Mouse (Mus musculus) heart, embryonic 13.5 days (tissue): ENCODE data around the gene Hlcs. TPM values are rescaled to one million over a fixed set of nuclear protein-coding genes. Genes with fewer than 3 reads are reported as not detected.

Experiments
- ATAC-seq: fragments of 200-750 bp; cut with Nextera tagmentation; 2 replicates; pipeline ENCODE4 v1.8.0; 2017; ENCODE audit warnings: moderate TSS enrichment; ENCODE audit not compliant: insufficient number of reproducible peaks, low FRiP score, low TSS enrichment; ENCODE audit errors: extremely low read depth
- H3K27ac ChIP-seq: fragments of 300-500 bp; sonication (generic); replicated peaks from 2 replicates; pipeline ENCODE4 v1.5.1; 2015; ENCODE audit warnings: moderate library complexity, mild to moderate bottlenecking, inconsistent platforms
- H3K27me3 ChIP-seq: fragments of 300-500 bp; sonication (generic); replicated peaks from 2 replicates; pipeline ENCODE4 v1.6.1; 2015; ENCODE audit warnings: mild to moderate bottlenecking, inconsistent platforms
- H3K36me3 ChIP-seq: fragments of 300-500 bp; sonication (generic); 2 replicates; pipeline ENCODE4 v1.6.1; 2015; ENCODE audit warnings: mild to moderate bottlenecking, inconsistent platforms
- H3K4me1 ChIP-seq: fragments of 300-500 bp; sonication (generic); 2 replicates; pipeline ENCODE4 v1.6.1; 2015; ENCODE audit warnings: inconsistent platforms
- H3K4me2 ChIP-seq: fragments of 300-500 bp; sonication (generic); 2 replicates; pipeline ENCODE4 v1.6.1; 2015; ENCODE audit warnings: inconsistent platforms, mild to moderate bottlenecking, moderate library complexity
- H3K4me3 ChIP-seq: fragments of 300-500 bp; sonication (generic); 2 replicates; pipeline ENCODE4 v1.5.1; 2015; ENCODE audit warnings: moderate library complexity, mild to moderate bottlenecking, inconsistent platforms
- H3K9ac ChIP-seq: fragments of 300-500 bp; sonication (generic); 2 replicates; pipeline ENCODE4 v1.6.1; 2015; ENCODE audit warnings: inconsistent platforms, mild to moderate bottlenecking, moderate library complexity
- H3K9me3 ChIP-seq: fragments of 300-500 bp; sonication (generic); 2 replicates; pipeline ENCODE4 v1.6.1; 2016; ENCODE audit warnings: inconsistent platforms
- WGBS: fragments of 180-500 bp; shearing (Covaris S2); methylation state at CpG from one replicate; pipeline ENCODE4 v1.1.7; 2015; ENCODE audit warnings: mixed read lengths; 5-methylcytosine and 5-hydroxymethylcytosine counted together
- polyA plus RNA-seq: library from polyadenylated mRNA; unstranded; fragments of >200 nt; fragmentation: Nextera tagmentation; extraction: Ambion mirVana; gene quantifications from 2 replicates; pipeline ENCODE4 v1.2.1, GENCODE M21; 2015

Hlcs gene
- polyA plus RNA-seq, 1 experiment from 2014 or later, result 7.6 TPM

DNA sequence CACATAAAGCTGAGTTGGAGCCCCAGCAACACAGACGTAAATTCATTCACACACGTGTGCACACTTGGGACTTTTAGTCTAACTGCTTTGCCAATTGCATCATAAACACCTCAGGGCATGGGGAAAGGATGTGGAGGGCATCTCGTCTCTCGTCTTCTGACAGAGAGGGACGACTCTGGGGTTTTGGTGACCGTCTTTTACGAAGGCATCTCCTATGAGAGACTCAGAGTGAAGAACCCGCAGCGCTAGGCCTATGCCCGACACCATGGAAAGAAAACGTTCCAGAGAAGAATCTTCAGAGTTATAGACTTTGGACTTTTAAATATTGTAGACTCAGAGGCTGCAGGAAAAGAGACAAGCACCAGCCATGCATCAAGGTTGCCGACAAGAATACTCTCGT is 61.6 kb downstream of the Hlcs start:
- Histone ChIP-seq H3K27ac (no peak overlapping the region), H3K4me2 (no peak overlapping the region), H3K4me3 (no peak overlapping the region), H3K9ac (no peak overlapping the region), H3K27me3 (no peaks in the 10 kb centered on the region), H3K9me3 (no peaks in the 10 kb centered on the region), H3K4me1 (peaks cover 20% of the 10 kb centered on the region), H3K36me3 (no peaks in the 10 kb centered on the region)
- ATAC-seq, result no peak
- WGBS, result 82% methylated on average over 13 of the region's 13 CpGs

DNA sequence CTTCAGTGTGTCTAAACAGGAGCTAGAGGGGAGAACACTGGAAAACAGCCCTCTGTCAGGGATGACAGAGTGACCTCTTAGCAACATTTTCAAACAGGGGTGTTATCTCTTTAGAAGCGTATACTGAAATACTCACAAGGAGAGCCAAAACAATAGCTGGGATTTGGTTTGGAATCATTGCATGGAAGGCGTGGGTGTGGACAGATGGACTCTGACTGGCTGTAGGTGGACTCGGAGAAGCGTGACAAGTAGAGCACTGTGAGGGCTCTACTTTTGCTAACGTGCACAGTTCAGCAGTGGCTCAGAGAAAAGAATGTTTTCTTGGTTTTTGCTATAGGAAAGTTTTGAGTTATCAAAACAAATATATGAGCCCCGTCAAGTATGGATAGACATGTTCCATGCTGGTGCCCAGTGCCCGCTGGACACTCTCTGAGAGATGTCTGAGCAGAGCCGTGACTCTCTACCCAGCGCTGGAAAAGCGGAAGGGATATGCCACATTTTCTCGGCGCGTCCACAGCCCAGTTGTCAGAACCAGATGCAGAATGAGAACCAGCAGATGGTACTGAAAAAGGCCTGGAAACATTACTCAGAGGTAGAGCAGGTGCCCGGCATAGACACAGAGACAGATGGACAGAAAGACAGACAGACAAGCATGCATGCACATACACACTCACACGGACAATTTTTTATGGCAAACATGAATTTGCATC is 62.6 kb downstream of the Hlcs start:
- no peak overlapping the region for H3K27ac ChIP-seq
- H3K4me1 ChIP-seq, result peaks cover 20% of the 10 kb centered on the region
- ATAC-seq, result no peak
- no peaks in the 10 kb centered on the region for H3K27me3 ChIP-seq
- no peak overlapping the region for H3K4me2 ChIP-seq
- H3K36me3 ChIP-seq, result no peaks in the 10 kb centered on the region
- 71% methylated on average over 15 of the region's 15 CpGs for WGBS
- H3K4me3 ChIP-seq, result no peak overlapping the region
- no peaks in the 10 kb centered on the region for H3K9me3 ChIP-seq
- 0 out of 2 replicates have a peak overlapping the region, but pooled peaks have one; percentile 17 for H3K9ac ChIP-seq

DNA sequence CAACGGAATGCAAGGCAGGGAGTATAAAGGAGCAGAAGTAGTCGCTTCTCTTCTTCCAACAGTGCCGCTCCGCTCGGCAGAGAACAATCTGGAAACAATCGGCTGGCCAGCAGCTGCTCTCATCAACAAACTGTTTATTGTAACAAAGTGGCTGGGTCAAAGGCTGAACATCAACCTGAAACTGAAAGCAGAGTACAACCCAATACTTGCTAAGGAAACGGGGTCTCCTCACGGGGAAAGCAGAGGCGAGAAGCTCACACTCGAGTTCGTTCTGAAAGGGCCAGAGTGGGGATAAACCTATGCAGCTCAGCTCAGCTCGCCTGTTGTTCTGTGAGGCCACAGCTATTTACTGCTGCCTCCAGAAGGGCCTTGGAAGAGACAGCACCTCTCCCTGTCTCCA is 63.2 kb downstream of the Hlcs start:
- no peaks in the 10 kb centered on the region for H3K27me3 ChIP-seq
- no peaks in the 10 kb centered on the region for H3K9me3 ChIP-seq
- H3K36me3 ChIP-seq, result no peaks in the 10 kb centered on the region
- H3K4me1 ChIP-seq, result peaks cover 20% of the 10 kb centered on the region
- 0 out of 2 replicates have a peak overlapping the region, but pooled peaks have one; percentile 17 for H3K9ac ChIP-seq
- H3K27ac ChIP-seq, result no peak overlapping the region
- ATAC-seq, result no peak
- H3K4me3 ChIP-seq, result no peak overlapping the region
- H3K4me2 ChIP-seq, result no peak overlapping the region
- 66% methylated on average over 12 of the region's 12 CpGs for WGBS

DNA sequence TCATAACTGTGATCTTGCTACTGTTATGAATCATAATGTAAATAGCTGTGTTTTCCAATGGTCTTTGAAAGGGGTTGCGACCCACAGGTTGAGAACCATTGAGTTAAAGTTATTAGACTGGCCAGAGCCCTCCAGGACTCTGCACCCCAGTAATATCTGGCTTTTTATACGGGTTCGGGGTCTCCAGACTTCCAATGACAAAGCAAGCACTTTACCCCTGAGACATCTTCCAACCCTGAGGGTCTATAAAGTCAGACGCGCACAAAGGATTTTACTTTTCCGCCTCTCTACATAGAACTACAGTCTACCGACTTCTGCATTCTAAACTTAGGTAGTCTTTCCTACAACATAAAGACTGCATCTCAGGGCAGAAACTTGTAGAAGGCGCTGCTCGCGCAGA is 63.7 kb downstream of the Hlcs start:
- no peaks in the 10 kb centered on the region for H3K27me3 ChIP-seq
- peaks cover 20% of the 10 kb centered on the region for H3K4me1 ChIP-seq
- H3K4me3 ChIP-seq, result no peak overlapping the region
- H3K27ac ChIP-seq, result no peak overlapping the region
- ATAC-seq, result no peak
- no peak overlapping the region for H3K4me2 ChIP-seq
- WGBS, result 88% methylated on average over 10 of the region's 10 CpGs
- no peaks in the 10 kb centered on the region for H3K36me3 ChIP-seq
- no peaks in the 10 kb centered on the region for H3K9me3 ChIP-seq
- no peak overlapping the region for H3K9ac ChIP-seq

DNA sequence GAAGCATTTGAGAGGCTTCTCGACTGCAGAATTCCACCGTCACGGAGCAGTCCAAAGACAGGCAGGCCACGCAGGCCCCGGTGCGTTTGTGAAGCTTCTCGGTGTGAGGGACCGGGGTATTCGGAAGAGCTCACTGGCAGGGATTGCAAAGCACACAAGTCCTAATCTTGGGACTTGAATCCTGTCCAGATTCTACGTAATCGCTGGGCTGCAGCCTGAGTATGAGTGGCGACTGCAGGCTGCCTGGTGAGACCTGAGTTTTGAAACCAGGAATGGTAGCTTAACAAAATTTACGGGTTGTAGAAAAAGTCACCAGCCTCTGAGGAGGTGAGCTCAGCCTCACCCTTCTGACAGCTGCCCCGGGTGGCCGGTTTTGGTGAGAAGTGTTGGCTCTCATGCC is 64.7 kb downstream of the Hlcs start:
- WGBS, result 65% methylated on average over 15 of the region's 15 CpGs
- Histone ChIP-seq H3K9me3 (no peaks in the 10 kb centered on the region), H3K4me2 (no peak overlapping the region), H3K27ac (no peak overlapping the region), H3K36me3 (no peaks in the 10 kb centered on the region), H3K27me3 (no peaks in the 10 kb centered on the region), H3K4me3 (no peak overlapping the region), H3K4me1 (peaks cover 27% of the 10 kb centered on the region), H3K9ac (peak overlapping the region; percentile 21; the same call in 1 of the 2 replicates)
- ATAC-seq, result no peak

DNA sequence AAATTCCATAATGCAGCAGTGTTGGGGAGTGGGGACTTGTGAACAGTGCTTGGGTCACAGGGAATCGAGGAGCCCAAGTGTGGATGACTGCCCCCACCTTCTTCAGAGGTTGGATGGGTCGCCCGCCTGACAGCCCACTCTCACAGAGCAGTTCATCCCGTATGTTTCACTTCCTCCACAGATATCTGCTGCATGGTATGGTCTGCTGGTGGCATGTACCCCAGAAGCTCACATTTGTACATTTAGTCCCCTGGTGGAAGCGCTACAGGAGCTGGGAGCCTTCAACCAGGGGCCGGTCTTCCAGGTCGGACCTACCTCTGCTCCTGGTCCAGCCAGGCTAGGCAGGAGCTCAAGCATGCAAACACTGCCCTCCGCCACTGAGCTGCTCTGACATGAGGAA is 66.4 kb downstream of the Hlcs start:
- no peak for ATAC-seq
- Histone ChIP-seq H3K36me3 (no peaks in the 10 kb centered on the region), H3K27me3 (no peaks in the 10 kb centered on the region), H3K4me1 (peaks cover 24% of the 10 kb centered on the region), H3K4me2 (no peak overlapping the region), H3K9ac (no peak overlapping the region), H3K9me3 (no peaks in the 10 kb centered on the region), H3K27ac (no peak overlapping the region), H3K4me3 (no peak overlapping the region)
- WGBS, result 85% methylated on average over 8 of the region's 8 CpGs

DNA sequence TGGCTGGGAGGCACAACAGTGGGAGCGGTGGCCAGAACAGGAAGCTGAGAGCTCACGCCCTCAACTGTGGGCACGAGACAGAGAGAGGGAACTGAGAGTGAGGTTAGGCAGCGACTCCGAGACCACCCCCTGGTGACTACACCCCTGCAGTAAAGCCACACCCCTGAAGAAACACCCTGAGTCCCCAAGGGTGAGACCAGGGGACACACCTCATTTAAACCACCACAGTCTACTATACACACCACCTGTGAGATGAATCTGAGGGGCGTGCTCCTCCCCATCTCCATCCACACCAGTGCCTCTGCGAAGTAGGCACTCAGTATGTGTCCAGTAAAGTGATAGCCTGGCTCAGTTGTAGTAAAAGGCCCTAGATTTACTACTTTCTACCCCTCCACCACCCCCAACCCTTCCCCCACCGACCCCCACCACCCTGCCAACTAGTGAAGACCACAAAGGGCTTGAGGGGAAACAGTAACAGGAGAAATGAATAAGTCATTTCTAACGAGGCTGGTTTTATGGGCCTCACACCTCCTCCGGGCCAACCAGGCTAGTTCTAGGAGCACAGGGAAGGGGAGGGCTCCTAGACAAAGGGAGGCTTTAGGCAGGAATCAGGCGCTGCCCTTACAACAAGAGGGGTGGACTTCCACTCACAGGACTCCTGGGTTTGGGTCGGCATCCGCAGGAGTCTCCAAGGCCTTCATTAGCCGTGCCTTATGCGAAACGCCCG is 67.2 kb downstream of the Hlcs start:
- no peak overlapping the region for H3K9ac ChIP-seq
- H3K27ac ChIP-seq, result no peak overlapping the region
- H3K27me3 ChIP-seq, result no peaks in the 10 kb centered on the region
- 77% methylated on average over 17 of the region's 17 CpGs for WGBS
- no peaks in the 10 kb centered on the region for H3K36me3 ChIP-seq
- H3K4me1 ChIP-seq, result peaks cover 24% of the 10 kb centered on the region
- no peak overlapping the region for H3K4me2 ChIP-seq
- H3K4me3 ChIP-seq, result no peak overlapping the region
- no peak for ATAC-seq
- H3K9me3 ChIP-seq, result no peaks in the 10 kb centered on the region

DNA sequence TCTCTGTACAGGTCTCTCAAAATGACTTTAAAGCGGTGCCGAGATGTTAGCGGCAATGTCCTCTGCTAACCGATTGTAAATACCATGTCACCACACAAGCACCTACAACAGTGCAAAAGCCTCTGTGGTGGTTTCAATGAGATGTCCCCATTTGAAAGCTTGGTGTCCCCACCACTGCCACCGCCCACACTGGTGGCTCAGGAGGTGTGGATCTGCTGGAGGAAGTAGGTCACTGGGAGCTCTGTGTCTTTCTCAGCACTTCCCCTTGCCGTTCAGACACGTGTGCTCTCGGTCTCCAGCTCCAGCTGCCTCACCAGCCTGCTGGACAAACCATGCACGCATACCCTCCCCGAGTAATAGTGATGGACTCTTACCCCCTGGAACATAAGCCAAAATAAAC is 72.2 kb downstream of the Hlcs start:
- Histone ChIP-seq H3K4me1 (peaks cover 12% of the 10 kb centered on the region), H3K4me2 (no peak overlapping the region), H3K27ac (no peak overlapping the region), H3K27me3 (no peaks in the 10 kb centered on the region), H3K36me3 (no peaks in the 10 kb centered on the region), H3K4me3 (no peak overlapping the region), H3K9ac (no peak overlapping the region), H3K9me3 (no peaks in the 10 kb centered on the region)
- 91% methylated on average over 10 of the region's 10 CpGs for WGBS
- no peak for ATAC-seq

DNA sequence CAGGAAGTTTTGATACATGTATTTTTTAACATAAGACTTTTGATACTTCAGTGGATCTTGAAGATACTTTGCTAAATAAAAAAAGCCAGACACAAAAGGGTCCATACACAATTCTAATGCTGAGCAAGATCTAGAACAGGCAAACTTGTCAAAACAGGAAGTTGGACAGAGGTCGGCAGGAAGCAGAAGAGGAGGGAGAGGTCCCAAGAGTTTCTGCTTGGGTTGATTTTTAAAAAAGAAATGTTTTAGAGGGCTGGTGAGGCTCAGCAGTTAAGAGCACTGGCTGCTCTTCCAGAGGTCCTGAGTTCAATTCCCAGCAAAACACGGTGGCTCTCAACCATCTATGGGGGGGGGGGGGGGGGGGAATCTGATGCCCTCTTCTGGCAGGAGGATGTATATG is 73.2 kb downstream of the Hlcs start:
- WGBS, result 11% methylated on average over 2 of the region's 2 CpGs
- Histone ChIP-seq H3K36me3 (no peaks in the 10 kb centered on the region), H3K9me3 (no peaks in the 10 kb centered on the region)

DNA sequence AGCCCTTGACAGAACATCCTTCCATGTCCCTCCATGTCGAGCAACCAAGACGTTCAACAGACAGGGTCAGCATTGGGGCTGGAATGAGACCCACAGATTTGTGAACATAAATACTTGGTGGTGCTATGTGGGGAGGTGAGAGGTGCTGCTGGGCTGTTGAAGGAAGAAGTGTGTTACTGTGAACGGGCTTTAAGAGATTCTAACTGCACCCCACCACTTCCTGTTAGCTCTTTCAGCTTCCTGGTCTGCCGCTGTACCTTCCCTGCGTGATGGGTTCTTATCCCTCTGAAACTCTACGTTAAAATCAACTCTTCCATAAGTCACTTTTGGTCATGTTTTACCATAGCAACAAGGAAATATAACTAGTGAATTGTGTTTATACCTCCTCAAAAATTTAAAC is 73.8 kb downstream of the Hlcs start:
- Histone ChIP-seq H3K27ac (no peak overlapping the region), H3K4me3 (no peak overlapping the region), H3K9ac (no peak overlapping the region), H3K36me3 (no peaks in the 10 kb centered on the region), H3K27me3 (no peaks in the 10 kb centered on the region), H3K9me3 (no peaks in the 10 kb centered on the region), H3K4me1 (peaks cover 13% of the 10 kb centered on the region), H3K4me2 (no peak overlapping the region)
- no peak for ATAC-seq
- WGBS, result 68% methylated on average over 6 of the region's 6 CpGs

More for the DNA sequence above, 73.2 kb downstream of the Hlcs start:
- Histone ChIP-seq H3K4me2 (no peak overlapping the region), H3K4me3 (no peak overlapping the region), H3K27ac (no peak overlapping the region), H3K9ac (no peak overlapping the region), H3K4me1 (peaks cover 12% of the 10 kb centered on the region), H3K27me3 (no peaks in the 10 kb centered on the region)
- no peak for ATAC-seq

DNA sequence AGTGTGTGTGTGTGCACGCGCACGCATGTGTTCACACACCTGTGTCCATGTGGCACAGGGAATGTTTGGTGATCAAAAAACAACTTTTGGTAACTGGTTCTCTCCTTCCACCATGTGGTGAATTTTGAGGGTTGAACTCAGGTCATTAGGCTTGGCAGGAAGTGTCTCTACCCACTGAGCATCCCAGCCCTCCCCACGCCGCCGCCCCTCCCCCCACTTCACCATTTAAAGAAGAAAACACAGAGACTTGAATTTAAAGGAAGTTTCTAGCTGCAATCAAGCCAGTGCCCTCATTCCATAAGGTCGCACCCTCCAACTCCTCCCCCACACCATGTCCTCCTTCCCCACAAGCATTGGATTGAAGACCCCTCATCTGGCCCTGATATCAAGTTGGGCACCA is 74.2 kb downstream of the Hlcs start:
- H3K27me3 ChIP-seq, result no peaks in the 10 kb centered on the region
- 88% methylated on average over 7 of the region's 7 CpGs for WGBS
- H3K36me3 ChIP-seq, result no peaks in the 10 kb centered on the region
- peaks cover 14% of the 10 kb centered on the region for H3K4me1 ChIP-seq
- no peak overlapping the region for H3K27ac ChIP-seq
- no peaks in the 10 kb centered on the region for H3K9me3 ChIP-seq
- no peak overlapping the region for H3K9ac ChIP-seq
- no peak overlapping the region for H3K4me3 ChIP-seq
- no peak overlapping the region for H3K4me2 ChIP-seq
- no peak for ATAC-seq

DNA sequence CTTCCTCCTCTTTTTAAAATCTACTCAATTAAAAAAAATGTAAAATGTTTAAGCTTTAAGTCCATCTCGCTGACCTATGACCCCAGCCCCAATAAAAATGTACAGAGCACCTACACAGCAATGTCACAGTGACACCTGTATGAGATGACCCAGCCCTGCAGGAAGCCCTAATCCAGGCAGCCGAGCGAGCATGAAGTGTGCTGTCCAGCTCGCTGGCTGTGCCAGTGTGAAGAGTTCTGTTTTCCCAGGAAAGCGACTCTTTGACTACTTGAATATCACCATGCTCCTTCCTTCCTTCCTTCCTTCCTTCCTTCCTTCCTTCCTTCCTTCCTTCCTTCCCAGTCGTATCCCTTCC is 76.3 kb downstream of the Hlcs start:
- no peak for ATAC-seq
- no peak overlapping the region for H3K27ac ChIP-seq
- H3K9me3 ChIP-seq, result no peaks in the 10 kb centered on the region
- H3K4me3 ChIP-seq, result no peak overlapping the region
- H3K36me3 ChIP-seq, result no peaks in the 10 kb centered on the region
- peaks cover 18% of the 10 kb centered on the region for H3K4me1 ChIP-seq
- no peak overlapping the region for H3K4me2 ChIP-seq
- WGBS, result 67% methylated on average over 6 of the region's 6 CpGs
- H3K9ac ChIP-seq, result no peak overlapping the region
- H3K27me3 ChIP-seq, result no peaks in the 10 kb centered on the region
